Mouse (Mus musculus) limb, embryonic 14.5 days (tissue): ENCODE data around the gene Fbxo17. TPM values are rescaled to one million over a fixed set of nuclear protein-coding genes. Genes with fewer than 3 reads are reported as not detected.
A peak's percentile ranks its signal among the peaks of the same experiment; 100 is the strongest.
"Not testable (repeated sequence)": the region's sequence is repeated elsewhere in the genome, so short reads cannot be mapped to it uniquely, and the experiment has no call there.

Source experiments
- ATAC-seq: fragments of 200-750 bp; cut with Nextera tagmentation; 2 replicates; pipeline ENCODE4 v1.8.0; 2017; ENCODE audit warnings: low read depth, moderate number of reproducible peaks, moderate TSS enrichment; ENCODE audit not compliant: low FRiP score
- DNase-seq: peaks from one replicate; pipeline ENCODE4 v3.0.0-alpha.2; 2015; ENCODE audit warnings: low spot score
- H3K27ac ChIP-seq: fragments of 300-500 bp; sonication (generic); replicated peaks from 2 replicates; pipeline ENCODE4 v1.5.1; 2014; ENCODE audit warnings: low read depth, mild to moderate bottlenecking, low read length, moderate library complexity, mixed read lengths
- H3K27me3 ChIP-seq: fragments of 300-500 bp; sonication (generic); 2 replicates; pipeline ENCODE4 v1.6.1; 2014; ENCODE audit warnings: low read length, mixed read lengths; ENCODE audit not compliant: control insufficient read depth, insufficient read depth
- H3K36me3 ChIP-seq: fragments of 300-500 bp; sonication (generic); 2 replicates; pipeline ENCODE4 v1.6.1; 2014; ENCODE audit warnings: mild to moderate bottlenecking, low read length, moderate library complexity, mixed read lengths; ENCODE audit not compliant: control insufficient read depth, insufficient read depth
- H3K4me1 ChIP-seq: fragments of 300-500 bp; sonication (generic); 2 replicates; pipeline ENCODE4 v1.6.1; 2014; ENCODE audit warnings: antibody characterized with exemption, low read length, mixed read lengths; ENCODE audit not compliant: control insufficient read depth, insufficient read depth
- H3K4me2 ChIP-seq: fragments of 300-500 bp; sonication (generic); replicated peaks from 2 replicates; pipeline ENCODE4 v1.6.1; 2014; ENCODE audit warnings: low read depth, mild to moderate bottlenecking, low read length, moderate library complexity; ENCODE audit not compliant: severe bottlenecking
- H3K4me3 ChIP-seq: fragments of 300-500 bp; sonication (generic); replicated peaks from 2 replicates; pipeline ENCODE4 v1.5.1; 2014; ENCODE audit warnings: low read length
- H3K9ac ChIP-seq: fragments of 300-500 bp; sonication (generic); 2 replicates; pipeline ENCODE4 v1.6.1; 2014; ENCODE audit warnings: mild to moderate bottlenecking, low read depth, low read length, moderate library complexity; ENCODE audit not compliant: severe bottlenecking
- H3K9me3 ChIP-seq: fragments of 300-500 bp; sonication (generic); 2 replicates; pipeline ENCODE4 v1.6.1; 2016; ENCODE audit warnings: low read length; ENCODE audit not compliant: control insufficient read depth
- POLR2A ChIP-seq: fragments of 200-500 bp; IDR thresholded peaks from 2 replicates; pipeline ENCODE4 v1.8.0; 2012; ENCODE audit warnings: inconsistent platforms, mild to moderate bottlenecking, moderate library complexity, borderline replicate concordance; ENCODE audit not compliant: insufficient read depth, insufficient read length; ENCODE audit errors: extremely low read depth
- WGBS: fragments of 180-500 bp; shearing (Covaris S2); extraction: QIAGEN DNeasy Blood & Tissue Kit; methylation state at CpG from one replicate; pipeline ENCODE4 v1.1.7; 2014; 5-methylcytosine and 5-hydroxymethylcytosine counted together
- polyA plus RNA-seq, 2 experiments: library from polyadenylated mRNA; depleted of rRNA in 1 of 2; stranded (reverse) in 1 of 2; unstranded in 1 of 2; fragments of >200 nt; fragmentation: Nextera tagmentation in 1 of 2; extraction: Ambion mirVana in 1 of 2; gene quantifications; 2 replicates each; pipeline versions ENCODE4 v1.2.1 to v1.2.3; 2012 to 2014

The Fbxo17 gene
- polyA plus RNA-seq, 2 experiments, result 29.0 to 34.8 TPM

- Histone ChIP-seq H3K4me2 (peak overlapping the region; percentile 18), H3K27ac (no peak overlapping the region), H3K9me3 (no peaks in the 10 kb centered on the region), H3K36me3 (no peaks in the 10 kb centered on the region), H3K4me3 (no peak overlapping the region), H3K4me1 (peaks cover 3% of the 10 kb centered on the region; the same call in 1 of the 2 replicates), H3K9ac (no peak overlapping the region), H3K27me3 (no peaks in the 10 kb centered on the region)
- ATAC-seq (no peak), DNase-seq (no peak)
- 5% methylated on average over 14 of the region's 14 CpGs for WGBS
- TF ChIP-seq POLR2A, result no peak
Measured at GRCm38 (mm10) chr7:28694423-28694822, 22.2 kb upstream of the Fbxo17 start.

GRCm38 (mm10) chr7:28694966-28695511, 21.6 kb upstream of the Fbxo17 start:
- Histone ChIP-seq H3K9me3 (no peaks in the 10 kb centered on the region), H3K4me2 (0 out of 2 replicates have a peak overlapping the region, but pooled peaks have one; percentile 18), H3K4me3 (no peak overlapping the region), H3K27me3 (no peaks in the 10 kb centered on the region), H3K9ac (no peak overlapping the region), H3K27ac (no peak overlapping the region), H3K36me3 (no peaks in the 10 kb centered on the region), H3K4me1 (peaks cover 3% of the 10 kb centered on the region; the same call in 1 of the 2 replicates)
- ATAC-seq, result no peak
- DNase-seq, result no peak
- TF ChIP-seq POLR2A, result no peak
- 43% methylated on average over 8 of the region's 8 CpGs for WGBS

GRCm38 (mm10) chr7:28697277-28697676, 19.3 kb upstream of the Fbxo17 start:
- no peaks in the 10 kb centered on the region for H3K27me3 ChIP-seq
- H3K9me3 ChIP-seq, result no peaks in the 10 kb centered on the region; the same call in 1 of the 2 replicates
- no peak overlapping the region for H3K27ac ChIP-seq
- ATAC-seq, result no peak
- DNase-seq, result no peak
- TF ChIP-seq POLR2A, result no peak
- no peaks in the 10 kb centered on the region for H3K36me3 ChIP-seq
- H3K4me1 ChIP-seq, result peaks cover 3% of the 10 kb centered on the region; the same call in 1 of the 2 replicates
- 93% methylated on average over 11 of the region's 11 CpGs for WGBS
- no peak overlapping the region for H3K4me3 ChIP-seq
- H3K4me2 ChIP-seq, result no peak overlapping the region
- no peak overlapping the region for H3K9ac ChIP-seq

GRCm38 (mm10) chr7:28700269-28700668, 16.3 kb upstream of the Fbxo17 start:
- ATAC-seq (no peak), DNase-seq (no peak)
- Histone ChIP-seq H3K9me3 (no peaks in the 10 kb centered on the region; the same call in 1 of the 2 replicates), H3K4me3 (no peak overlapping the region), H3K4me2 (no peak overlapping the region), H3K9ac (no peak overlapping the region), H3K27me3 (no peaks in the 10 kb centered on the region), H3K36me3 (no peaks in the 10 kb centered on the region), H3K4me1 (no peaks in the 10 kb centered on the region), H3K27ac (no peak overlapping the region)
- TF ChIP-seq POLR2A, result no peak
- 95% methylated on average over 4 of the region's 4 CpGs for WGBS

- WGBS, result 96% methylated on average over 12 of the region's 12 CpGs
- not testable (repeated sequence) for ATAC-seq, H3K9ac ChIP-seq, H3K36me3 ChIP-seq, H3K9me3 ChIP-seq, H3K4me3 ChIP-seq, H3K27me3 ChIP-seq, H3K4me1 ChIP-seq, H3K4me2 ChIP-seq, H3K27ac ChIP-seq, DNase-seq
Measured at GRCm38 (mm10) chr7:28701306-28701705, 15.3 kb upstream of the Fbxo17 start.
